Mouse (Mus musculus) liver, postnatal 0 days (tissue): Measurements from ENCODE around the gene Ntng2. TPM values are rescaled to one million over a fixed set of nuclear protein-coding genes. Genes with fewer than 3 reads are reported as not detected.

Experiments
- ATAC-seq: fragments of 200-750 bp; cut with Nextera tagmentation; 2 replicates; pipeline ENCODE4 v1.8.0; 2017; ENCODE audit warnings: mild to moderate bottlenecking, moderate library complexity
- DNase-seq: peaks from one replicate; pipeline ENCODE4 v3.0.0-alpha.2; 2016
- H3K27ac ChIP-seq: fragments of 300-500 bp; sonication (generic); 2 replicates; pipeline ENCODE4 v1.5.1; 2014; ENCODE audit warnings: antibody characterized with exemption, moderate library complexity, mild to moderate bottlenecking, low read depth
- H3K27me3 ChIP-seq: fragments of 300-500 bp; sonication (generic); 2 replicates; pipeline ENCODE4 v1.6.1; 2014; ENCODE audit warnings: low read length, control low read depth, mixed read lengths; ENCODE audit not compliant: insufficient read depth
- H3K36me3 ChIP-seq: fragments of 300-500 bp; sonication (generic); replicated peaks from 2 replicates; pipeline ENCODE4 v1.6.1; 2014; ENCODE audit warnings: mild to moderate bottlenecking, control low read depth, low read length, moderate library complexity, mixed read lengths; ENCODE audit not compliant: insufficient read depth
- H3K4me1 ChIP-seq: fragments of 300-500 bp; sonication (generic); 2 replicates; pipeline ENCODE4 v1.6.1; 2014; ENCODE audit warnings: antibody characterized with exemption, mild to moderate bottlenecking, control low read depth; ENCODE audit not compliant: insufficient read depth
- H3K4me2 ChIP-seq: fragments of 300-500 bp; sonication (generic); 2 replicates; pipeline ENCODE4 v1.6.1; 2014; ENCODE audit warnings: low read depth, mild to moderate bottlenecking, low read length, moderate library complexity, mixed read lengths
- H3K4me3 ChIP-seq: fragments of 300-500 bp; sonication (generic); 2 replicates; pipeline ENCODE4 v1.5.1; 2014; ENCODE audit warnings: low read depth, low read length
- H3K9ac ChIP-seq: fragments of 300-500 bp; sonication (generic); replicated peaks from 2 replicates; pipeline ENCODE4 v1.6.1; 2014; ENCODE audit warnings: mild to moderate bottlenecking, moderate library complexity
- H3K9me3 ChIP-seq: fragments of 300-500 bp; sonication (generic); 2 replicates; pipeline ENCODE4 v1.6.1; 2016; ENCODE audit warnings: mild to moderate bottlenecking, control low read depth, low read length, mixed read lengths
- CTCF ChIP-seq: sonication (generic); IDR thresholded peaks from 2 replicates; pipeline ENCODE4 v1.5.1; 2016; ENCODE audit warnings: antibody characterized with exemption, low read depth
- EP300 ChIP-seq: IDR thresholded peaks from 2 replicates; pipeline ENCODE4 v1.6.1; 2016; ENCODE audit warnings: antibody characterized with exemption, low read depth, mild to moderate bottlenecking
- WGBS: fragments of 180-500 bp; shearing (Covaris S2); extraction: QIAGEN DNeasy Blood & Tissue Kit; methylation state at CpG from one replicate; pipeline ENCODE4 v1.1.7; 2014; ENCODE audit not compliant: insufficient replicate concordance; 5-methylcytosine and 5-hydroxymethylcytosine counted together
- polyA plus RNA-seq: library from polyadenylated mRNA; unstranded; fragments of >200 nt; fragmentation: Nextera tagmentation; extraction: Ambion mirVana; gene quantifications from 2 replicates; pipeline ENCODE4 v1.2.1, GENCODE M21; 2015

Gene Ntng2
- polyA plus RNA-seq, 1 experiment from 2014 or later = 0.38 TPM

DNA sequence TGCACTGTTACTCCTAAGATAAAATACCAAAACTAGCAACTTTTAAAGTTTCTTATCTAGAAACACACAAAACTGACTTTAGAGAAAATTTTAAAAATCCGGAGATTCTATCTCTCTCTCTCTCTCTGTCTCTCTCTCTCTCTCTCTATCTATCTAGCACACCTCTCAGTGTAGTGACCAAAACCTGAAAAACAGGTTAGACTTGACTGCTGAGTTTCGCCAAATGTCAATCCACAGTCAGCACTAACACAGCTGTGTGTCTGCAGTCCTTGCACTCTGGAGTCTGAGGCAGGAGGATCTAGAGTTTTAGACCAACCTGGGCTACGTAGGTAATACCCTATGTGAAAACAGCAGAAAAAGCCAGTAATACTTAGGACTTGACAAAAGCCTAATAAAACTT lies 77.9 kb downstream of the Ntng2 start:
- no peak overlapping the region for H3K4me3 ChIP-seq
- ATAC-seq (no peak), DNase-seq (no peak)
- no peak overlapping the region for H3K9ac ChIP-seq
- H3K36me3 ChIP-seq = peaks cover 72% of the 10 kb centered on the region
- 68% methylated on average over 3 of the region's 3 CpGs for WGBS
- TF ChIP-seq EP300 (no peak), CTCF (no peak)
- no peaks in the 10 kb centered on the region for H3K9me3 ChIP-seq
- no peaks in the 10 kb centered on the region for H3K27me3 ChIP-seq
- H3K27ac ChIP-seq = no peak overlapping the region
- no peaks in the 10 kb centered on the region for H3K4me1 ChIP-seq
- no peak overlapping the region for H3K4me2 ChIP-seq

DNA sequence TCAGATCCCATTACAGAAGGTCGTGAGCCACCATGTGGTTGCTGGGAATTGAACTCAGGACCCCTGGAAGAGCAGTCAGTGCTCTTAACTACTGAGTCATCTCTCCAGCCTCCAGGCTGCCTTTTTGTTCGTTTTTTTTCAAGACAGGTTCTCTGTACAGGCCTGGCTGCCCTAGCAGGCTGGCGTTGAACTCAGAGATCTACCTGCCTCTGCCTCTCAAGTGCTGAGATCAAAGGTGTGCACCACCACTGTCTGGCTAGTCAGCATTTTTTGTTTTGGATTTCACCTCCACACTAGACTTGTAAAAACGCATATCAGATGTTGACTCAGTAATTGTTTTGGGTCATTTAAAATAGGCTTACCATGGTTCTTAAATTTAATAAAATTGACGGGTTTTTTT lies 84.7 kb downstream of the Ntng2 start:
- Histone ChIP-seq H3K36me3 (peaks cover 51% of the 10 kb centered on the region), H3K4me2 (no peak overlapping the region), H3K27me3 (no peaks in the 10 kb centered on the region), H3K9ac (no peak overlapping the region), H3K4me3 (no peak overlapping the region), H3K27ac (no peak overlapping the region), H3K4me1 (no peaks in the 10 kb centered on the region), H3K9me3 (no peaks in the 10 kb centered on the region)
- 81% methylated on average over 5 of the region's 5 CpGs for WGBS
- ATAC-seq (no peak), DNase-seq (no peak)
- TF ChIP-seq EP300 = no peak
- TF ChIP-seq CTCF = no peak

DNA sequence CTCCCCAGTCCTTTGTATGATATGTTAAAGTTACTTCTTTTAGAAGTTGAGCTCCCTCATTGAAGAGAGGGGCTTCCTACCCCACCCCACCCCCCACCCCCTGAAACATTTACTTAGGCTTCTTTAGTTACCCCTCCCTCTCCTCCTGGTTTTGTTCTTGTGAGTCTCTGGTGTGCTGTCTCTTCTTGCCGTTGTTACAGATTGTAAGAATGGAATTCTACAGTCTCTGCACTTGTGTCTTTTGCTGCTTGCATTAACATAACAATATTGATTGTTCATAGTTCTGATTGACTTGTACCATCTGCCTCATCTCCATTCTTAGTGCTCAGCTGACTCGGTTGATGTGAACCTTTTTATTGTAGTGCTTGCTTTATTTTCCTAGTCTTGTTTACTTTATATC lies 100.9 kb downstream of the Ntng2 start:
- H3K27me3 ChIP-seq = no peaks in the 10 kb centered on the region
- TF ChIP-seq CTCF = no peak
- no peak for TF ChIP-seq EP300
- peaks cover 65% of the 10 kb centered on the region for H3K36me3 ChIP-seq
- WGBS = 79% methylated on average over 2 of the region's 2 CpGs
- no peak overlapping the region for H3K9ac ChIP-seq
- no peaks in the 10 kb centered on the region for H3K4me1 ChIP-seq
- DNase-seq = no peak
- no peak overlapping the region for H3K4me2 ChIP-seq
- no peak overlapping the region for H3K27ac ChIP-seq
- no peaks in the 10 kb centered on the region for H3K9me3 ChIP-seq
- H3K4me3 ChIP-seq = no peak overlapping the region
- ATAC-seq = no peak

Other genes with a start within 250 kb of the Ntng2 start
- 0.06 TPM in 1 of 2 replicates, not detected in the other for gene Cfap77, start 197.9 kb downstream of the Ntng2 start, polyA plus RNA-seq
- 3.0 and 3.1 TPM in 2 replicates for gene Ttf1, start 192.7 kb downstream of the Ntng2 start, polyA plus RNA-seq
- gene Setx, start 128.8 kb downstream of the Ntng2 start, polyA plus RNA-seq = 2.6 and 3.3 TPM in 2 replicates
- gene Med27, start 93.8 kb upstream of the Ntng2 start, polyA plus RNA-seq = 10.4 and 13.0 TPM in 2 replicates